Mouse (Mus musculus) heart, embryonic 13.5 days (tissue): Measurements from ENCODE around the gene G6pc3. TPM values are rescaled to one million over a fixed set of nuclear protein-coding genes. Genes with fewer than 3 reads are reported as not detected.

ENCODE experiments used
- ATAC-seq: fragments of 200-750 bp; cut with Nextera tagmentation; 2 replicates; pipeline ENCODE4 v1.8.0; 2017; ENCODE audit warnings: moderate TSS enrichment; ENCODE audit not compliant: insufficient number of reproducible peaks, low FRiP score, low TSS enrichment; ENCODE audit errors: extremely low read depth
- H3K27ac ChIP-seq: fragments of 300-500 bp; sonication (generic); replicated peaks from 2 replicates; pipeline ENCODE4 v1.5.1; 2015; ENCODE audit warnings: moderate library complexity, mild to moderate bottlenecking, inconsistent platforms
- H3K27me3 ChIP-seq: fragments of 300-500 bp; sonication (generic); replicated peaks from 2 replicates; pipeline ENCODE4 v1.6.1; 2015; ENCODE audit warnings: mild to moderate bottlenecking, inconsistent platforms
- H3K36me3 ChIP-seq: fragments of 300-500 bp; sonication (generic); 2 replicates; pipeline ENCODE4 v1.6.1; 2015; ENCODE audit warnings: mild to moderate bottlenecking, inconsistent platforms
- H3K4me1 ChIP-seq: fragments of 300-500 bp; sonication (generic); 2 replicates; pipeline ENCODE4 v1.6.1; 2015; ENCODE audit warnings: inconsistent platforms
- H3K4me2 ChIP-seq: fragments of 300-500 bp; sonication (generic); 2 replicates; pipeline ENCODE4 v1.6.1; 2015; ENCODE audit warnings: inconsistent platforms, mild to moderate bottlenecking, moderate library complexity
- H3K4me3 ChIP-seq: fragments of 300-500 bp; sonication (generic); 2 replicates; pipeline ENCODE4 v1.5.1; 2015; ENCODE audit warnings: moderate library complexity, mild to moderate bottlenecking, inconsistent platforms
- H3K9ac ChIP-seq: fragments of 300-500 bp; sonication (generic); 2 replicates; pipeline ENCODE4 v1.6.1; 2015; ENCODE audit warnings: inconsistent platforms, mild to moderate bottlenecking, moderate library complexity
- H3K9me3 ChIP-seq: fragments of 300-500 bp; sonication (generic); 2 replicates; pipeline ENCODE4 v1.6.1; 2016; ENCODE audit warnings: inconsistent platforms
- WGBS: fragments of 180-500 bp; shearing (Covaris S2); methylation state at CpG from one replicate; pipeline ENCODE4 v1.1.7; 2015; ENCODE audit warnings: mixed read lengths; 5-methylcytosine and 5-hydroxymethylcytosine counted together
- polyA plus RNA-seq: library from polyadenylated mRNA; unstranded; fragments of >200 nt; fragmentation: Nextera tagmentation; extraction: Ambion mirVana; gene quantifications from 2 replicates; pipeline ENCODE4 v1.2.1, GENCODE M21; 2015

The G6pc3 gene
- polyA plus RNA-seq, 1 experiment from 2014 or later, result 25.6 TPM

- Histone ChIP-seq H3K27ac (no peak overlapping the region), H3K4me3 (peak overlapping the region; percentile 74), H3K9me3 (no peaks in the 10 kb centered on the region), H3K4me1 (peaks cover 24% of the 10 kb centered on the region), H3K4me2 (peak overlapping the region; percentile 74), H3K27me3 (no peaks in the 10 kb centered on the region), H3K9ac (peak overlapping the region; percentile 86), H3K36me3 (peaks cover 39% of the 10 kb centered on the region)
- no peak for ATAC-seq
- 49% methylated on average over 4 of the region's 4 CpGs for WGBS
These were observed 1.4 kb downstream of the G6pc3 start for GRCm38 (mm10) chr11:102190848-102191247.

- Histone ChIP-seq H3K4me2 (no peak overlapping the region), H3K4me3 (no peak overlapping the region), H3K36me3 (peaks cover 69% of the 10 kb centered on the region), H3K27ac (no peak overlapping the region), H3K9me3 (no peaks in the 10 kb centered on the region), H3K4me1 (peaks cover 29% of the 10 kb centered on the region), H3K27me3 (no peaks in the 10 kb centered on the region), H3K9ac (no peak overlapping the region)
- 76% methylated on average over 9 of the region's 9 CpGs for WGBS
- ATAC-seq, result no peak
These were observed 4.4 kb downstream of the G6pc3 start for GRCm38 (mm10) chr11:102193657-102194440.

GRCm38 (mm10) chr11:102196018-102196797 is 6.8 kb downstream of the G6pc3 start:
- Histone ChIP-seq H3K4me3 (no peak overlapping the region), H3K9ac (peak overlapping the region; percentile 8; the same call in 1 of the 2 replicates), H3K27me3 (no peaks in the 10 kb centered on the region), H3K36me3 (peaks cover 92% of the 10 kb centered on the region), H3K9me3 (no peaks in the 10 kb centered on the region), H3K27ac (no peak overlapping the region), H3K4me2 (no peak overlapping the region), H3K4me1 (peaks cover 11% of the 10 kb centered on the region)
- WGBS, result 57% methylated on average over 21 of the region's 21 CpGs
- no peak for ATAC-seq

DNA sequence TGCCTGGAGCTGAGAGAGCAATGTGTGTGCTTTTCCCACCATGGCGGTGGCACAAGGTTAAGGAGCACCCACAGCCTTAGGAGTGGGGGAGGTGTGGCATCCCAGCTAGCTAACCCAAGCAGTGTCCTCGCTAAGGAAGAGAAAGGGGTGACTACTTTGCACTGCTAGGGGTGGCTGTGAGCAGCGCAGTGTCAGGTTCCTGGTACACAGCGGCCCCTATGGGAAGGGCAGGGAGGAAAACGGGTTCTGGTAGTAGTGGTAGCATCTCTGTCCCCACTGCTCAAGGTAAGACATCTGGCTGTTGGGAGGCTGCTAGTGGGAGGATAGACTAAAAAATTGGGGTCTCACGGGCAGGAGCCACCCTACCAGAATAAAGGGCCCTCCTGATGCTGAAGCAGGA is 8.8 kb downstream of the G6pc3 start:
- no peaks in the 10 kb centered on the region for H3K27me3 ChIP-seq
- WGBS, result 59% methylated on average over 6 of the region's 6 CpGs
- no peak overlapping the region for H3K9ac ChIP-seq
- no peaks in the 10 kb centered on the region for H3K9me3 ChIP-seq
- no peak overlapping the region for H3K27ac ChIP-seq
- ATAC-seq, result no peak
- peaks cover 100% of the 10 kb centered on the region for H3K36me3 ChIP-seq
- no peak overlapping the region for H3K4me3 ChIP-seq
- H3K4me1 ChIP-seq, result peaks cover 9% of the 10 kb centered on the region
- H3K4me2 ChIP-seq, result no peak overlapping the region

- no peak overlapping the region for H3K4me3 ChIP-seq
- H3K9me3 ChIP-seq, result no peaks in the 10 kb centered on the region
- H3K4me2 ChIP-seq, result no peak overlapping the region
- no peaks in the 10 kb centered on the region for H3K27me3 ChIP-seq
- WGBS, result 63% methylated on average over 9 of the region's 9 CpGs
- H3K27ac ChIP-seq, result no peak overlapping the region
- peaks cover 100% of the 10 kb centered on the region for H3K36me3 ChIP-seq
- H3K9ac ChIP-seq, result no peak overlapping the region
- ATAC-seq, result no peak
- peaks cover 21% of the 10 kb centered on the region for H3K4me1 ChIP-seq
These were observed 10.4 kb downstream of the G6pc3 start for GRCm38 (mm10) chr11:102199856-102200255.

DNA sequence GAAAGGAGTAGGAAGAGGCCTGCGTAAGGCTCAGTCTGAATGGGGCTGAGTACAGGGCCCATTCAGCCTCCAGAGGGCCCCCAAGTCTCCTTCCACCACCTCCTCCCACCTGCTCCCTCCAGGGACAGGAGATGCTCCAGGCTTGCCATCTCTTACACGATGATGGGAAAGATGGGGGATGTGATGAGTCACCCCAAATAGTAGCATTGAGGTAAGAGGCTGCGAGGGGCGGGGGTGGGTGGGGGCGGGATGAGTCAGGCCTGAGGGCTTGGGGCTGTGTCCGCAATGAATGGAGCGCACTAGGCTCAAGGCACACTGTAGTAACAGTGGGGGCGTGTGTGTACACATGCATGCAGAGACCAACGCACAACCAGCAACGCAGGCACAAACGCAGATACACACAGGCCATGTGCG is 12.0 kb downstream of the G6pc3 start:
- H3K36me3 ChIP-seq, result peaks cover 100% of the 10 kb centered on the region
- no peaks in the 10 kb centered on the region for H3K27me3 ChIP-seq
- no peak for ATAC-seq
- no peak overlapping the region for H3K27ac ChIP-seq
- H3K4me3 ChIP-seq, result no peak overlapping the region
- H3K9me3 ChIP-seq, result no peaks in the 10 kb centered on the region
- 78% methylated on average over 12 of the region's 12 CpGs for WGBS
- H3K4me2 ChIP-seq, result no peak overlapping the region
- no peak overlapping the region for H3K9ac ChIP-seq
- peaks cover 30% of the 10 kb centered on the region for H3K4me1 ChIP-seq

DNA sequence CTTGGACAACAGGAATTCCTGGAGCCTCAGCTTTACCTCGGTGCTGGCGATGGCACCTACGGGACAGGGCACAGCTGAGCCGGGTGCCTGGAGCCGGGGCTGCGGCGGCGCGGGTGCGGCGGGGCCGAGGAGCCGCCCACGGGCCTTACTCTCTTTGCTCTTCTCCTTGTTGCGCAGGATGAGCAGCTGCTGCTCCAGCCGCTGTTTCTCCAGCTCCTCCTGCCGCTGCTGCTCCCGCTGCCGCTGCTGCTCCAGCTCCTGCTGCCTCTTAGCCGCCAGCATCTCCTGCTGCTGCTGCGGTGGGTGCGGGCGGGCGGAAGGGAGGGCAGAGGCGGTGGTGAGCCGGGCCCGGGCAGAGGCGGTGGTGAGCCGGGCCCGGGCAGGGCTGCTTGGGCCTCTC is 17.1 kb downstream of the G6pc3 start:
- H3K36me3 ChIP-seq, result peaks cover 59% of the 10 kb centered on the region
- peaks cover 78% of the 10 kb centered on the region for H3K4me1 ChIP-seq
- H3K9ac ChIP-seq, result peak overlapping the region; percentile 47; the same call in 1 of the 2 replicates
- no peaks in the 10 kb centered on the region for H3K9me3 ChIP-seq
- H3K27me3 ChIP-seq, result no peaks in the 10 kb centered on the region
- no peak overlapping the region for H3K4me2 ChIP-seq
- H3K4me3 ChIP-seq, result no peak overlapping the region
- 72% methylated on average over 30 of the region's 30 CpGs for WGBS
- no peak for ATAC-seq
- H3K27ac ChIP-seq, result peak overlapping the region; percentile 82

DNA sequence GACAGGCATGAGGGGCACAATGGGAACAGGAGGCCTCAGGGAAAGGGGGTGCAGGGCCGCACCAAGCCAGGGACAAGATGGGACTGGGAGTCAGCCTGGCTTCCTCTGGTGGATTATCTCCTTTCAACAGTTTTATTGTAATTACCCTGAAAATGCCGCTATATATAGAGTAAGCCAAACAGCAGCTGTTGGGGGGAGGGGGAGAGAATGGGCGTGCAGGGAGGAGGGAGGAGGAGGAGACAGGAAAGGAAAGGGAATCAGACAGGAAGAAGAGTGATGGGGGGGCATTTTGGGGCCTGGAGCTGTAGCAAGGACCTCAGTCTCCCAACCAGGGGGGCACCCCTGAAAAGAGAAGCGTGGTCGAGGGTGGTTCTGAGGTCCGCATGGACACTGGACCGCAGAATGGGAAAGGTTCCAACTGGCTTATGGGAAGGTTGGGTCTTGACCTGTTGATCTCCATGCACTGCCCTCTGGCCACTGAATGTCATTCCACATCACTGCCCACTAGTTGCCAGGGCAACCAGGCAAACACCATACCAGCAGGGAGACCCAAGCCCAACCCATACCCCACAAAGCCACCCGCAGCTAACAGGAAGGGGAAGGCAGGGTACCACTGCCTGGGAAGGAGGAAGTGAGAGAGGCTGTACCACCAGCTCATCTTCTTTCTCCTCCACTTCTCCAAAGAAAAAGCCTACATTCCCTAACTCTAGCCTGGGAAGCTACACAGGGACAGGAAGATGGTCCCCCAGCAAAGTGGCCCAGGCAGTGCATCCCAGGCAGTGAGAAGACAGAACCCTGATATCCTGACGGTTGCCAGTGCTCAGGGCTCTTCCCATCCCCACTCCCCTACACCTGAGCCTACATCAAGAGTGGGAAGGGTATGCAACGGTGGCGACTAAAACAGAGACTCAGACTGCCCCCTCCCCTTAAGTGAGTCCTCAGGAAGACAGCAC is 18.7 kb downstream of the G6pc3 start:
- WGBS, result 40% methylated on average over 11 of the region's 11 CpGs
- peak overlapping the region; percentile 82 for H3K27ac ChIP-seq
- peak overlapping the region; percentile 71 for H3K9ac ChIP-seq
- H3K36me3 ChIP-seq, result peaks cover 48% of the 10 kb centered on the region
- no peak for ATAC-seq
- no peaks in the 10 kb centered on the region for H3K27me3 ChIP-seq
- no peaks in the 10 kb centered on the region for H3K9me3 ChIP-seq
- peak overlapping the region; percentile 52 for H3K4me2 ChIP-seq
- H3K4me3 ChIP-seq, result peak overlapping the region; percentile 9; the same call in 1 of the 2 replicates
- peaks cover 93% of the 10 kb centered on the region for H3K4me1 ChIP-seq

DNA sequence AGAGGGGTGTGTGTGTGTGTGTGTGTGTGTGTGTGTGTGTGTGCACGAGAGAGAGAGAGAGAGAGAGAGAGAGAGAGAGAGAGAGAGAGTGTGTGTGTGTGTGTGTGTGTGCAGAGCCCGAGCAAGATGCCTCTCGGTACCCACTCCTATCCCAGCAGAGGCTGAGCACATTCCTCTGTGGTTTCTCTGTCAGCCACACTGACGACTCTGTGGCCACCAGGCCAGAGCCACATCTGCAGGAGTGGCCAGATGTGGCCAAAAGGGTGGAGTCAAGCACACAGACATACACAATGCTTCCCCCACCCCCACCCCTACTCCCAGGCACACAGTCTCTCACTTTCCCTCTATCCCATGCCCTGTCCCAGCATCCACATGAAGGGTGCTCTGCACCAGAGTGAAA is 19.4 kb downstream of the G6pc3 start:
- H3K4me1 ChIP-seq, result peaks cover 98% of the 10 kb centered on the region
- H3K36me3 ChIP-seq, result peaks cover 40% of the 10 kb centered on the region
- peak overlapping the region; percentile 71 for H3K9ac ChIP-seq
- WGBS, result 23% methylated on average over 4 of the region's 4 CpGs
- no peaks in the 10 kb centered on the region for H3K9me3 ChIP-seq
- H3K4me2 ChIP-seq, result peak overlapping the region; percentile 52
- no peaks in the 10 kb centered on the region for H3K27me3 ChIP-seq
- ATAC-seq, result no peak
- H3K4me3 ChIP-seq, result no peak overlapping the region
- H3K27ac ChIP-seq, result peak overlapping the region; percentile 82

GRCm38 (mm10) chr11:102209742-102210141 is 20.3 kb downstream of the G6pc3 start:
- no peak for ATAC-seq
- H3K36me3 ChIP-seq, result peaks cover 31% of the 10 kb centered on the region
- WGBS, result 42% methylated on average over 2 of the region's 2 CpGs
- no peaks in the 10 kb centered on the region for H3K27me3 ChIP-seq
- no peaks in the 10 kb centered on the region for H3K9me3 ChIP-seq
- peak overlapping the region; percentile 71; the same call in 1 of the 2 replicates for H3K9ac ChIP-seq
- peak overlapping the region; percentile 62; the same call in 1 of the 2 replicates for H3K27ac ChIP-seq
- no peak overlapping the region for H3K4me2 ChIP-seq
- peaks cover 98% of the 10 kb centered on the region for H3K4me1 ChIP-seq
- no peak overlapping the region for H3K4me3 ChIP-seq

DNA sequence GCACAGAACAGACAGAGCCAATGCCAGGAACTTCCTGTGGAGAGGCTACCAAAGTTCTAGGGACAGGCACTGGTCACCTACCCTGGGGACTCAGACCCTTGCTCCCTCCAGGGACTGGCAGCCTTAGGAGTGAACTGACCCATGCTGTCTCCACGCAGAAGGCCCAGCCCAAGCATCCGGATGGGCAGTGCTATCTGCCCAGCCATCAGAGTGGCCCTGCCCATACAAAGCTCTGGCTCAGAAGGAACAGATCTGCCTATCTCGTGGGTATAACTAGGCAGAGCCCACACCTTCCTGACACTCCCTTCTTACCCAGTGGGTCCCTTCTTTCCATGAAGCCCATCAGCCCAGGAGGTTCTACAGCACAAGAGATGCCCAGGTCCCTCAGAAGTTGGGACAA is 20.8 kb downstream of the G6pc3 start:
- WGBS, result 55% methylated on average over 3 of the region's 3 CpGs
- H3K4me2 ChIP-seq, result no peak overlapping the region

More for the DNA sequence above, 20.8 kb downstream of the G6pc3 start:
- no peak overlapping the region for H3K27ac ChIP-seq
- H3K9me3 ChIP-seq, result no peaks in the 10 kb centered on the region
- no peaks in the 10 kb centered on the region for H3K27me3 ChIP-seq
- peaks cover 27% of the 10 kb centered on the region for H3K36me3 ChIP-seq
- H3K9ac ChIP-seq, result 0 out of 2 replicates have a peak overlapping the region, but pooled peaks have one; percentile 34
- H3K4me3 ChIP-seq, result no peak overlapping the region
- H3K4me1 ChIP-seq, result peaks cover 98% of the 10 kb centered on the region
- ATAC-seq, result no peak
